ENCODE assay signal across 1 mouse cellular context in the genomic region with DNA sequence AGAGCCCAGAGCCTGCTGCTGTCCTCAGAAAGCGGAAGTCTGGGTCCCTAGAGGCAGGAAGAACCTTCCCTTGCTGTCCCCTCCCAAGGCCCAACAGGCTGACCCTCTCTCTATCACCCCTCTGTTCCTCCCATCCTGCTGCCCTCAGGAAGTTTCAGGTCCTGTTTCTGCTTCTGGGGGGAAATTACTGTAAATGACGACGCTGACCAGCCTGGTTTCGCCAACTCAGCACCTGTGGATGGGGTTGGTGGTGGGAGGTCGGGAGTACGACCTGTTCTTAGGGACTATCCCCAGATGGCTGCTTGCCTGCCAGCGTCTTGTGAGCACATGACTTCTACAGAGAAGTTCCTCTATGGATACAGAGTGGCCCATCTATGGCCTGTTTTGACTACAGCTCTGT.
TF ChIP-seq lines count a peak whose summit lies in the region.

Gene C1qb (minus strand): TSS at position 87 of the 400 bp plus-strand sequence.

TF ChIP-seq in CH12.LX, 34 proteins besides CTCF, POLR2A, EP300 and RAD21 (continued from another document):
- TF ChIP-seq MEF2A (IDR thresholded peaks at IDR 0.05; ENCODE audit: borderline replicate concordance, low read depth, low read length) (no peak), TCF12 (IDR thresholded peaks at IDR 0.05; ENCODE audit: low read depth, low read length) (0 out of 2 replicates have a peak, but pooled peaks have one; percentile 22), MXI1 (IDR thresholded peaks at IDR 0.05; ENCODE audit: low read depth, low read length) (no peak), SIN3A (IDR thresholded peaks at IDR 0.05; ENCODE audit: low read length) (no peak), USF2 (conservative IDR thresholded peaks at IDR 0.05; ENCODE audit: low read depth, low read length) (no peak), ZC3H11A (IDR thresholded peaks at IDR 0.05; ENCODE audit: low read depth, low read length) (no peak), ZMIZ1 (IDR thresholded peaks at IDR 0.05; ENCODE audit: low read depth, low read length) (no peak), NELFE (IDR thresholded peaks at IDR 0.05; ENCODE audit: low read depth, low read length) (no peak), GABPA (IDR thresholded peaks at IDR 0.05; ENCODE audit: insufficient replicate concordance, low read depth, low read length) (no peak), KAT2A (IDR thresholded peaks at IDR 0.05; ENCODE audit: insufficient replicate concordance, low read length) (no peak), NRF1 (IDR thresholded peaks at IDR 0.05; ENCODE audit: low read depth, low read length) (no peak), ELF1 (IDR thresholded peaks at IDR 0.05; ENCODE audit: low read depth, low read length) (0 out of 2 replicates have a peak, but pooled peaks have one; percentile 7), USF1 (IDR thresholded peaks at IDR 0.05; ENCODE audit: low read depth, low read length) (no peak), MAFK (IDR thresholded peaks at IDR 0.05; ENCODE audit: insufficient replicate concordance, low read length) (peak; percentile 94), SMC3 (IDR thresholded peaks at IDR 0.05; ENCODE audit: low read depth, low read length) (no peak)
